Mouse (Mus musculus) 3134 (cell line): ENCODE measurements around the gene Wdr72.

ENCODE experiments used
- DNase-seq: peaks from one replicate; pipeline ENCODE4 v3.0.0-alpha.2; 2011; ENCODE audit warnings: low spot score; ENCODE audit not compliant: insufficient read length; ENCODE audit errors: extremely low read depth

Gene Wdr72

GRCm38 (mm10) chr9:74109761-74110460 lies at the start of gene Wdr72:
Gene Wdr72, plus strand, starts transcription at chr9:74110356.
- no peak for DNase-seq

- DNase-seq = no peak
Measured at GRCm38 (mm10) chr9:74066278-74066677, 43.9 kb upstream of the Wdr72 start.

GRCm38 (mm10) chr9:74066766-74067165 lies 43.4 kb upstream of the Wdr72 start:
- no peak for DNase-seq

GRCm38 (mm10) chr9:74075958-74076357 lies 34.2 kb upstream of the Wdr72 start:
- DNase-seq = no peak

- DNase-seq = no peak
Measured at GRCm38 (mm10) chr9:74078458-74078857, 31.7 kb upstream of the Wdr72 start.

GRCm38 (mm10) chr9:74080241-74080640 lies 29.9 kb upstream of the Wdr72 start:
- peak; percentile 3 for DNase-seq

GRCm38 (mm10) chr9:74101591-74101990 lies 8.6 kb upstream of the Wdr72 start:
- no peak for DNase-seq

GRCm38 (mm10) chr9:74102615-74103014 lies 7.5 kb upstream of the Wdr72 start:
- DNase-seq = no peak

- no peak for DNase-seq
Measured at GRCm38 (mm10) chr9:74110461-74110816, 283 bp downstream of the Wdr72 start.

- no peak for DNase-seq
Measured at GRCm38 (mm10) chr9:74112526-74112925, 2.4 kb downstream of the Wdr72 start.

GRCm38 (mm10) chr9:74126222-74126621 lies 16.1 kb downstream of the Wdr72 start:
- no peak for DNase-seq

- DNase-seq = no peak
Measured at GRCm38 (mm10) chr9:74134010-74134409, 23.9 kb downstream of the Wdr72 start.

GRCm38 (mm10) chr9:74141864-74142263 lies 31.7 kb downstream of the Wdr72 start:
- no peak for DNase-seq

GRCm38 (mm10) chr9:74142705-74143104 lies 32.5 kb downstream of the Wdr72 start:
- DNase-seq = no peak

- no peak for DNase-seq
Measured at GRCm38 (mm10) chr9:74145203-74145602, 35.0 kb downstream of the Wdr72 start.

- DNase-seq = no peak
Measured at GRCm38 (mm10) chr9:74148306-74148705, 38.1 kb downstream of the Wdr72 start.

- no peak for DNase-seq
Measured at GRCm38 (mm10) chr9:74160361-74160933, 50.3 kb downstream of the Wdr72 start.

- no peak for DNase-seq
Measured at GRCm38 (mm10) chr9:74165697-74166096, 55.5 kb downstream of the Wdr72 start.

GRCm38 (mm10) chr9:74169904-74170303 lies 59.7 kb downstream of the Wdr72 start:
- DNase-seq = no peak

GRCm38 (mm10) chr9:74186748-74187400 lies 76.7 kb downstream of the Wdr72 start:
- no peak for DNase-seq

- DNase-seq = no peak
Measured at GRCm38 (mm10) chr9:74187401-74188029, 77.4 kb downstream of the Wdr72 start.

- no peak for DNase-seq
Measured at GRCm38 (mm10) chr9:74194898-74195297, 84.7 kb downstream of the Wdr72 start.
